Mouse (Mus musculus) midbrain, embryonic 16.5 days (tissue): ENCODE results near the gene Ascc3. TPM values are rescaled to one million over a fixed set of nuclear protein-coding genes. Genes with fewer than 3 reads are reported as not detected.

ENCODE experiments used
- ATAC-seq: fragments of 200-750 bp; cut with Nextera tagmentation; 2 replicates; pipeline ENCODE4 v1.8.0; 2017; ENCODE audit warnings: moderate TSS enrichment
- H3K27ac ChIP-seq: fragments of 300-500 bp; sonication (generic); 2 replicates; pipeline ENCODE4 v1.5.1; 2014; ENCODE audit warnings: mild to moderate bottlenecking, low read length, mixed read lengths
- H3K27me3 ChIP-seq: fragments of 300-500 bp; sonication (generic); 2 replicates; pipeline ENCODE4 v1.6.1; 2014; ENCODE audit warnings: low read depth, low read length, mixed read lengths; ENCODE audit not compliant: control insufficient read depth, insufficient read depth
- H3K36me3 ChIP-seq: fragments of 300-500 bp; sonication (generic); 2 replicates; pipeline ENCODE4 v1.6.1; 2014; ENCODE audit warnings: mild to moderate bottlenecking, low read length, moderate library complexity, mixed read lengths; ENCODE audit not compliant: control insufficient read depth, insufficient read depth
- H3K4me1 ChIP-seq: fragments of 300-500 bp; sonication (generic); 2 replicates; pipeline ENCODE4 v1.6.1; 2014; ENCODE audit warnings: mild to moderate bottlenecking, low read length, mixed read lengths; ENCODE audit not compliant: control insufficient read depth, insufficient read depth
- H3K4me2 ChIP-seq: fragments of 300-500 bp; sonication (generic); 2 replicates; pipeline ENCODE4 v1.6.1; 2014; ENCODE audit warnings: mild to moderate bottlenecking, low read length, mixed read lengths
- H3K4me3 ChIP-seq: fragments of 300-500 bp; sonication (generic); 2 replicates; pipeline ENCODE4 v1.5.1; 2014; ENCODE audit warnings: low read depth, mild to moderate bottlenecking, low read length, moderate library complexity, mixed read lengths
- H3K9ac ChIP-seq: fragments of 300-500 bp; sonication (generic); 2 replicates; pipeline ENCODE4 v1.6.1; 2014; ENCODE audit warnings: low read depth, low read length, mixed read lengths
- H3K9me3 ChIP-seq: fragments of 300-500 bp; sonication (generic); replicated peaks from 2 replicates; pipeline ENCODE4 v1.6.1; 2014; ENCODE audit warnings: mild to moderate bottlenecking, low read length, mixed read lengths; ENCODE audit not compliant: control insufficient read depth, poor library complexity, severe bottlenecking
- WGBS: fragments of 180-500 bp; shearing (Covaris S2); extraction: QIAGEN DNeasy Blood & Tissue Kit; methylation state at CpG from one replicate; pipeline ENCODE4 v1.1.7; 2014; 5-methylcytosine and 5-hydroxymethylcytosine counted together
- polyA plus RNA-seq: library from polyadenylated mRNA; unstranded; fragments of >200 nt; fragmentation: Nextera tagmentation; extraction: Ambion mirVana; gene quantifications from 2 replicates; pipeline ENCODE4 v1.2.1, GENCODE M21; 2015

Ascc3 gene
- polyA plus RNA-seq, 1 experiment from 2014 or later, result 16.6 TPM

DNA sequence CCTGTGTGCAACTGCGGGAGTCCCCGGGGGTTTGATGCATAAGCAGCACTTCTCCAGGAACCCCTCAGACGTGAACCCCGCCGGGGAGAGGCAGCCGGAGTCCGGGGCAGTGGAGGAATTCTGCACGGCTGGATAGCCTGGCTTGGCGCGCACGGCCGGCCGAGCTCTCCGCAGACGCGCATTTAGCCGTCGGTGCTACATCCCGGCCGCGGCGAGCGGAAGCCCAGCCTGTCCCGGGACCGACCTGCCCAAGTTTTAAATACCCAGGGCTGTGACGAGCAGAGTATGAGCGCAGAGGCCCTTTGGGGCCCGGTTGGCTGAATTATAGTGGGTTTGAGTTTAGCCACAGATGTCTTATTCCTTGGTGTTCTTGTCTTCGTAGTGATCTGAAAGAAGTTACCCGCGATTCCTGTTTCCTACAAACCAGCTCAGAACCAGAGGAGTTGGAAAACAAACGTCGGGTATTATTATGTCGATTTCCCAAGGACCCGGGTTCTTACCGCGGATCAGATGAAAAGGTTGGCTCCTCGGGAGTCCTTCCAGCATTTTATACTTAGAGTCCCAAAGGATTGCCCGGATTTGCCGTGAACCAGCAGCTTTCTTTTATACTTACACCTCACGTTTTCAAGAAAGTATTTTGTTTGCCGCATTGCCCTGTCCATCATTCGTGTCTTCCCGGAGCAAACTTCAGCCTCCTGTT lies 302.8 kb downstream of the Ascc3 start:
- WGBS, result under 1% methylated on average over 44 of the region's 44 CpGs

DNA sequence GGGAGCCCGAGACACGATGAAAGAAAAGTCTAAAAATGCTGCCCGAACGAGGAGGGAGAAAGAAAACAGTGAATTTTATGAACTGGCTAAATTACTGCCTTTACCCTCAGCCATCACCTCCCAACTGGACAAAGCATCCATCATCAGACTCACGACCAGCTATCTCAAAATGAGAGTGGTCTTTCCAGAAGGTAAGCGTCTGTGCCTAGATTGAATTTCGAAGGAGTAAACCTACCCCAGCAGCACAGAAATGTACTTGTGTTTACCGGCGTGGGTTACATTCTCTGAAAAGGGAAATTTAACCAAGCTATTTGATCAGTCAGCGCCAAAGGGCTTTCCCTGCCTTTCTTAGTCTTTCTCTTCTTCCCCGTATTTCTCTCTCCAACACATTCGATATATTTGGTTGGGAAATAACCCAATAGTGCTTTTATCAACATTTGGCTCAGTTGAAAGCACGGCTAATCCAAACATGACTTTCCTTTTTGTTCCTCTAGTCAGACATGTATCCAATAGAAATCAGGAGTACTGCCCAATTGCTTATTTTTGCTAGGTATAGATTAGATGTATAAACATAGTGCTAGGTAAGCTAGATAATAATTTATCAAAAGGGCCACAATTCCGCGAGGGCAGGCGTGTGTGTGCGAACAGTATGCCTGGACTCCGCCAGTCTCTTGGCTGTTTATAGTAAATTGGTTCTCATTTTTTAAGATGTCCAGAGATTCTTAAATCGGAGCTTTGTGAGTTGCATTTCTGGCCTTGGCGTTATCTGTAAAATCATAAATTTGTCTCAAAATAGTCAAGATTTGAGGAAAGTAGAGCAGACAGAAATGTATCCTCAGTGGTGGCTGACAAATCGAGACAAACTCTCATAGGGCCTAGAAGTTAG lies 303.7 kb downstream of the Ascc3 start:
- no peaks in the 10 kb centered on the region for H3K36me3 ChIP-seq
- 5% methylated on average over 21 of the region's 21 CpGs for WGBS
- no peaks in the 10 kb centered on the region for H3K9me3 ChIP-seq
- no peak for ATAC-seq
- peaks cover 37% of the 10 kb centered on the region for H3K27me3 ChIP-seq
- H3K9ac ChIP-seq, result no peak overlapping the region
- H3K4me1 ChIP-seq, result peaks cover 11% of the 10 kb centered on the region
- H3K4me3 ChIP-seq, result peak overlapping the region; percentile 10
- H3K4me2 ChIP-seq, result no peak overlapping the region
- no peak overlapping the region for H3K27ac ChIP-seq

More for the DNA sequence above, 302.8 kb downstream of the Ascc3 start:
- Histone ChIP-seq H3K4me3 (peak overlapping the region; percentile 46), H3K27ac (no peak overlapping the region; the same call in 1 of the 2 replicates), H3K36me3 (no peaks in the 10 kb centered on the region), H3K4me2 (peak overlapping the region; percentile 79), H3K9me3 (no peaks in the 10 kb centered on the region), H3K27me3 (peaks cover 39% of the 10 kb centered on the region), H3K9ac (no peak overlapping the region), H3K4me1 (peaks cover 11% of the 10 kb centered on the region)
- peak; percentile 43 for ATAC-seq

DNA sequence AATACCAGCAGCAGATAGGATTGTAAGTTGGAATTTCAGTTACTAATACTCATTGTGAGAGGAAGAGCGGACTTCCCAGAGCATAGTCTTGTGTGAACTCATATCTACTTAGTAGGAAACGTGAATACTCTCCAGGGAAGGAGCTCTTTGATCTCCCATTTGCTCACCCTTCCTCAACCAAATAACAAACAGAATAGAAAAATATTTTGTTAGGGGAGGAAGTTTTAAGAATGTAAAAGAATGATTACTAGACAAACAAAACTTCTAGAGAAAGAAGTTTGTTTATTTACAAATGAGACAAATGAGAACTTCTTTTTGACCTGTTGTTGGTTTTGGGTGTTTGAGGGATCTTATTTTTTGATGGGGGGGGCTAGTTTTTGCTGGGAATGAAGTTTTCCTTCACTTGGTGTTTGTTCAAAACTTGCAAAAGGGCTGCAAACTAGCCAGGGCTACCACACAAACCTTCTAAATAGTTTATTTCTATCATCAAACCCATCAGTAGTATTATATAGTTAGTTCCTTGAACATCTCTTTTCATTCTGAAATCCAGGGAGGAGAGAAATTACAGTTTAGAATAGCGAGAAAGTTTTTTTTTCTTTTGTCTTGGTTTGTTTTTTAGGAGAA lies 304.4 kb downstream of the Ascc3 start:
- H3K9ac ChIP-seq, result no peak overlapping the region
- peak overlapping the region; percentile 10; the same call in 1 of the 2 replicates for H3K4me3 ChIP-seq
- peaks cover 35% of the 10 kb centered on the region for H3K27me3 ChIP-seq
- H3K36me3 ChIP-seq, result no peaks in the 10 kb centered on the region
- H3K9me3 ChIP-seq, result no peaks in the 10 kb centered on the region
- peaks cover 11% of the 10 kb centered on the region for H3K4me1 ChIP-seq
- H3K4me2 ChIP-seq, result no peak overlapping the region
- 7% methylated on average over 3 of the region's 3 CpGs for WGBS
- no peak for ATAC-seq
- no peak overlapping the region for H3K27ac ChIP-seq

GRCm38 (mm10) chr10:50897530-50898471 lies 305.3 kb downstream of the Ascc3 start:
- H3K4me1 ChIP-seq, result peaks cover 11% of the 10 kb centered on the region
- H3K4me3 ChIP-seq, result peak overlapping the region; percentile 4; the same call in 1 of the 2 replicates
- H3K27ac ChIP-seq, result no peak overlapping the region
- no peaks in the 10 kb centered on the region for H3K36me3 ChIP-seq
- WGBS, result 1% methylated on average over 32 of the region's 32 CpGs
- no peak overlapping the region for H3K4me2 ChIP-seq
- ATAC-seq, result no peak
- peaks cover 30% of the 10 kb centered on the region for H3K27me3 ChIP-seq
- no peak overlapping the region for H3K9ac ChIP-seq
- no peaks in the 10 kb centered on the region for H3K9me3 ChIP-seq

DNA sequence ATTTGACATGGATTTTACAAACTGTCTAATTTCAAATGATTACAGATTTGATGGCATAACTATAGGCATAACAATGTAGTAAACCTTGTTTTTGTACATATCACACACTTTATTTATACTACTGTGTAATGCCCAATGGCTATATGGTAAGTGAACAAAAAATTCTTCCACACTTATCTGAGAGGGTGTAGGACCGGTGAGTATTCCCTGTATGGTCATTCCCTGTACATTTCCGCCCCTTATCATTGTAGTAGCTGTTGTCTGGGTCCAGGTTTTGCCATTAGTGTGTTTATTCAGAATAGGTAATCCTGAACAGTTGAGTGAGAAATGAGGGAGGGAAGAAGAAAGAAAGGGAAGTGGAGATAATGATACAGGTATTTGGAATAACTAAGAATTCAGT lies 306.2 kb downstream of the Ascc3 start:
- H3K27me3 ChIP-seq, result peaks cover 27% of the 10 kb centered on the region
- peak overlapping the region; percentile 7; the same call in 1 of the 2 replicates for H3K4me3 ChIP-seq

DNA sequence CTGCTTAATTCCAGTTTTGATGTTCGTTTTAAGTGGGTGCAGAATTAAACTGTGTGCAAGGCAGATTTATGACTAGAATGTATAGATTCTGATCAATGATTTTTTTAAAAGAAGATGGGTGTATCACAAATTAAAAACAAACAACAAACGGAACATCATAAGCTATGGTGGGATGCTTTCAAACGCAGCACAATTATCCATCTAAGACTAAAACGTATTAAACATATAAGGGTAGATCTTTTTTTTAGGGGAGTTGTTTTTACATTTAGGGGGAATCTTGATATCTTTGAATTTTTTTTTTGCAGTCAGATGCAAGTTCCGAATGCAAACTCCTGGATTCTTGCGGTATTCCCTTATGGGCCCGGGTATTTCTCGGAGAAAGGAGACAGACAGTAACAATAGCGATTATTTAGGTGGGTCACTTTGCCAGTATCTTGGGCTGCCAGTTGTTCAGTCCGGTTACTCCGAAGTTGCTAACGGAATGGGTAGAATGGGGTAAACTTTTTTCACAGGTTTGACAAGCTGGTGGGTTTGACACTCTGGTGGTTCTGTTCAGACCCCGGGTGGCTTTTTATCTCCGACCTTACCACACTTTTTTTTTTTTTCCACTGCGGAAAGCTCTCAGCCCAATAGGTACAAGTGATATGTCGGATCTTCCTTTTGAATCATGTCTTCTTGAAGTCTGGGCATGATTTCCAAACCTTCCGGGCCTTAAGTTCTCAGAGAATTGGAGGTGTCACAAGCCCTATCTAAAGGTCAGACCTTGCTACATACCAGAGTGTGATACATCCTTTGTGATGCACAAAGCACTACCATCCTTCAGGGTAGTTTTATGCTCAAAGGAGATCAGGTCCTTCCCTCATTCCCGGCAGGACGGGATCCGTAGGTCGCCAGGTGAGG lies 307.6 kb downstream of the Ascc3 start:
- Histone ChIP-seq H3K27me3 (peaks cover 27% of the 10 kb centered on the region), H3K4me1 (peaks cover 1% of the 10 kb centered on the region), H3K4me3 (peak overlapping the region; percentile 12; the same call in 1 of the 2 replicates), H3K27ac (no peak overlapping the region), H3K9me3 (no peaks in the 10 kb centered on the region), H3K4me2 (0 out of 2 replicates have a peak overlapping the region, but pooled peaks have one; percentile 3), H3K9ac (no peak overlapping the region), H3K36me3 (no peaks in the 10 kb centered on the region)
- 2% methylated on average over 21 of the region's 21 CpGs for WGBS
- ATAC-seq, result no peak

More for the DNA sequence above, 306.2 kb downstream of the Ascc3 start:
- Histone ChIP-seq H3K27ac (no peak overlapping the region), H3K9ac (no peak overlapping the region), H3K36me3 (no peaks in the 10 kb centered on the region), H3K9me3 (no peaks in the 10 kb centered on the region), H3K4me1 (peaks cover 11% of the 10 kb centered on the region), H3K4me2 (no peak overlapping the region)
- ATAC-seq, result no peak
- 21% methylated on average over 2 of the region's 2 CpGs for WGBS
